Mouse (Mus musculus): Measurements from ENCODE around the gene Pim3.

The Pim3 gene

GRCm38 (mm10) chr15:88837199-88837932 lies 24.6 kb upstream of the Pim3 start:
- DNase-seq (ENCODE audit: low spot score): peak; percentile 66

- DNase-seq (ENCODE audit: low spot score): no peak
Measured at GRCm38 (mm10) chr15:88837977-88838376, 24.0 kb upstream of the Pim3 start.

GRCm38 (mm10) chr15:88839271-88839670 lies 22.7 kb upstream of the Pim3 start:
- peak; percentile 40 for DNase-seq (ENCODE audit: low spot score)

GRCm38 (mm10) chr15:88840126-88840525 lies 21.9 kb upstream of the Pim3 start:
- no peak for DNase-seq (ENCODE audit: low spot score)

GRCm38 (mm10) chr15:88841160-88841559 lies 20.8 kb upstream of the Pim3 start:
- no peak for DNase-seq (ENCODE audit: low spot score)

- no peak for DNase-seq (ENCODE audit: low spot score)
Measured at GRCm38 (mm10) chr15:88841580-88842299, 20.2 kb upstream of the Pim3 start.

GRCm38 (mm10) chr15:88842300-88842673 lies 19.7 kb upstream of the Pim3 start:
- DNase-seq (ENCODE audit: low spot score): no peak

- DNase-seq (ENCODE audit: low spot score): no peak
Measured at GRCm38 (mm10) chr15:88843486-88844097, 18.4 kb upstream of the Pim3 start.

- DNase-seq (ENCODE audit: low spot score): no peak
Measured at GRCm38 (mm10) chr15:88844966-88845365, 17.0 kb upstream of the Pim3 start.

GRCm38 (mm10) chr15:88848661-88849060 lies 13.3 kb upstream of the Pim3 start:
- DNase-seq (ENCODE audit: low spot score): no peak

GRCm38 (mm10) chr15:88849621-88850020 lies 12.4 kb upstream of the Pim3 start:
- no peak for DNase-seq (ENCODE audit: low spot score)

GRCm38 (mm10) chr15:88850146-88850826 lies 11.7 kb upstream of the Pim3 start:
- DNase-seq (ENCODE audit: low spot score): peak; percentile 71

GRCm38 (mm10) chr15:88851076-88851475 lies 10.9 kb upstream of the Pim3 start:
- no peak for DNase-seq (ENCODE audit: low spot score)

- no peak for DNase-seq (ENCODE audit: low spot score)
Measured at GRCm38 (mm10) chr15:88851507-88852149, 10.4 kb upstream of the Pim3 start.

GRCm38 (mm10) chr15:88853106-88853505 lies 8.9 kb upstream of the Pim3 start:
- no peak for DNase-seq (ENCODE audit: low spot score)

GRCm38 (mm10) chr15:88854119-88854968 lies 7.6 kb upstream of the Pim3 start:
- DNase-seq (ENCODE audit: low spot score): no peak

GRCm38 (mm10) chr15:88854969-88855830 lies 6.8 kb upstream of the Pim3 start:
- DNase-seq (ENCODE audit: low spot score): no peak

- no peak for DNase-seq (ENCODE audit: low spot score)
Measured at GRCm38 (mm10) chr15:88855896-88856417, 6.0 kb upstream of the Pim3 start.

- DNase-seq (ENCODE audit: low spot score): no peak
Measured at GRCm38 (mm10) chr15:88856613-88857012, 5.4 kb upstream of the Pim3 start.

GRCm38 (mm10) chr15:88857361-88857760 lies 4.6 kb upstream of the Pim3 start:
- no peak for DNase-seq (ENCODE audit: low spot score)

Measured in ovary, adult 18-20 months (tissue).